12 mouse cellular contexts compared by ENCODE assay signal in the genomic region with DNA sequence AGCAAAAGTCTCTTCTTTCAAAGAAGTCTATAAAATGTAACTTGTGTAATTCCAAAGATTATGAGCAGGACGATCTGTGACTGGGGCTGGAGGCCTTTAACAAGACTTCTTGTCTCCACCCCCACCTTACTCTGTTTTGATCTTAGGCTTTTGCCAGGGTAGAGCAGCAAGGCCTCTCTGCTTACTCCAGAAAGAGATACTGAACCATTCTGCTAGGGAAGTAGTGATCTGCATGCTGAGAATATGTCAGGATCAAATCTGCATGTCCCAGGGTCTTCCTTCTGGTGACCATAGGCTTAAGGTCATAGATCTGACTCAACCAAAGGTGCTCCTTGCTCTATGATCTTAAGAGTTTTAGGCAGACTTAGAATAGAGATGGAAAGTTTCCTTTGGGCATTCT.
"Had no signal": no experiment of that assay in that cellular context is flagged by ENCODE, and none has a peak within 500 bp of the region (broad histone marks: within the 10 kb centered on the region; RNA-seq: fewer than 3 reads in every experiment).

No protein-coding gene starts in this region.

- H3K4me1 ChIP-seq: neural tube, embryonic 13.5 days had no signal

- H3K36me3 ChIP-seq: kidney, embryonic 15.5 days; limb, embryonic 13.5 days; midbrain, embryonic 10.5 days; neural tube, embryonic 13.5 days had no signal

- H3K27me3 ChIP-seq: kidney, embryonic 15.5 days had no signal

- H3K27ac ChIP-seq: kidney, embryonic 15.5 days; limb, embryonic 13.5 days; liver, embryonic 14.5 days; midbrain, embryonic 10.5 days; neural tube, embryonic 13.5 days had no signal

- H3K9me3 ChIP-seq: kidney, embryonic 15.5 days; limb, embryonic 13.5 days; midbrain, embryonic 10.5 days; neural tube, embryonic 13.5 days had no signal

- DNase-seq: kidney, postnatal 14 days; left cerebral cortex, postnatal 4 days; midbrain, embryonic 14.5 days; right cerebral cortex, adult 18-20 months; right cerebral cortex, postnatal 25 days; thymus, postnatal 14 days had no signal

- H3K9ac ChIP-seq: kidney, embryonic 15.5 days; limb, embryonic 13.5 days; liver, embryonic 14.5 days; neural tube, embryonic 13.5 days had no signal

- H3K4me3 ChIP-seq: kidney, embryonic 15.5 days; limb, embryonic 13.5 days; midbrain, embryonic 10.5 days; myocyte; neural tube, embryonic 13.5 days had no signal

- H3K4me2 ChIP-seq: kidney, embryonic 15.5 days; limb, embryonic 13.5 days; neural tube, embryonic 13.5 days had no signal
